In genomic region chr1:87030652-87031051, GRCm38 (mm10) we compare ENCODE assay signal across 28 mouse cellular contexts. TPM values are rescaled to one million over a fixed set of nuclear protein-coding genes. Genes with fewer than 3 reads are reported as not detected.
DNase-seq lines count a peak whose midpoint lies in the region; ATAC-seq lines count a peak whose summit lies in the region.
"Had no signal": no experiment of that assay in that cellular context is flagged by ENCODE, and none has a peak within 500 bp of the region (broad histone marks: within the 10 kb centered on the region; RNA-seq: fewer than 3 reads in every experiment).

No protein-coding gene starts in this region.

- H3K36me3 ChIP-seq in limb, embryonic 12.5 days = no peaks in the 10 kb centered on the region
- H3K36me3 ChIP-seq in limb, embryonic 10.5 days = no peaks in the 10 kb centered on the region
- no peaks in the 10 kb centered on the region for H3K36me3 ChIP-seq in lung, embryonic 15.5 days
- H3K36me3 ChIP-seq: liver, embryonic 15.5 days; midbrain, embryonic 15.5 days had no signal

- DNase-seq in limb, embryonic 10.5 days (ENCODE audit: low spot score) = no peak
- DNase-seq in ZHBTc4 (ENCODE audit: low read depth, low spot score) = peak; percentile 21
- no peak for DNase-seq in gastrocnemius, adult 8-10 months (ENCODE audit: low spot score in 2 of 2)
- DNase-seq in heart, adult 9 months (ENCODE audit: low spot score in 2 of 2) = no peak
- no peak for DNase-seq in spleen, adult 12 weeks (ENCODE audit: low spot score)
- DNase-seq: adrenal gland, postnatal 14 days; cerebellum, postnatal 10 days; embryo, embryonic 11 days; heart, adult 11 months; kidney, adult 8-10 months; layer of hippocampus, postnatal 36 days; left cerebral cortex, postnatal 4 days; right cerebral cortex, adult 18-20 months; spleen, adult 18-20 months; thymus, adult 18-20 months had no signal

- H3K9me3 ChIP-seq in limb, embryonic 12.5 days = no peaks in the 10 kb centered on the region
- no peaks in the 10 kb centered on the region for H3K9me3 ChIP-seq in limb, embryonic 10.5 days (replicated peaks)
- H3K9me3 ChIP-seq in lung, embryonic 15.5 days = no peaks in the 10 kb centered on the region
- H3K9me3 ChIP-seq: G1E; liver, embryonic 15.5 days; midbrain, embryonic 15.5 days had no signal

- no peaks in the 10 kb centered on the region for H3K27me3 ChIP-seq in limb, embryonic 12.5 days
- H3K27me3 ChIP-seq in limb, embryonic 10.5 days (ENCODE audit: low read depth, poor library complexity, severe bottlenecking) = no peaks in the 10 kb centered on the region
- H3K27me3 ChIP-seq in lung, embryonic 15.5 days = no peaks in the 10 kb centered on the region
- H3K27me3 ChIP-seq: liver, embryonic 15.5 days; midbrain, embryonic 15.5 days had no signal

- WGBS in limb, embryonic 12.5 days = 32% methylated on average over 1 of the region's 1 CpGs
- 75% methylated on average over 1 of the region's 1 CpGs for WGBS in limb, embryonic 10.5 days
- 33% methylated on average over 1 of the region's 1 CpGs for WGBS in lung, embryonic 15.5 days

- H3K27ac ChIP-seq in limb, embryonic 12.5 days = peak overlapping the region; percentile 74
- H3K27ac ChIP-seq in limb, embryonic 10.5 days = no peak overlapping the region
- H3K27ac ChIP-seq in lung, embryonic 15.5 days = peak overlapping the region; percentile 84
- H3K27ac ChIP-seq: liver, embryonic 15.5 days; midbrain, embryonic 15.5 days had no signal

- H3K9ac ChIP-seq in limb, embryonic 12.5 days (replicated peaks) = no peak overlapping the region
- H3K9ac ChIP-seq in lung, embryonic 15.5 days = no peak overlapping the region
- H3K9ac ChIP-seq: liver, embryonic 15.5 days; midbrain, embryonic 15.5 days had no signal

- no peak overlapping the region for H3K4me3 ChIP-seq in limb, embryonic 12.5 days (replicated peaks)
- no peak overlapping the region for H3K4me3 ChIP-seq in limb, embryonic 10.5 days
- H3K4me3 ChIP-seq in lung, embryonic 15.5 days = no peak overlapping the region
- H3K4me3 ChIP-seq: liver, embryonic 15.5 days; midbrain, embryonic 15.5 days had no signal

- peak; percentile 66 for ATAC-seq in limb, embryonic 12.5 days (ENCODE audit: insufficient number of reproducible peaks, insufficient read depth, low FRiP score, low TSS enrichment, low read depth)
- peak; percentile 72 for ATAC-seq in lung, embryonic 15.5 days (ENCODE audit: borderline replicate concordance, extremely low read depth, low FRiP score, low TSS enrichment)
- ATAC-seq: activated CD4-positive, CD25-positive, alpha-beta regulatory T cell, adult 4 months; forebrain, embryonic 16.5 days; midbrain, embryonic 15.5 days had no signal

- H3K4me1 ChIP-seq in limb, embryonic 12.5 days (replicated peaks) = peaks cover 18% of the 10 kb centered on the region
- H3K4me1 ChIP-seq in limb, embryonic 10.5 days = peaks cover 23% of the 10 kb centered on the region
- H3K4me1 ChIP-seq in lung, embryonic 15.5 days = peaks cover 38% of the 10 kb centered on the region

- no peak overlapping the region for H3K4me2 ChIP-seq in limb, embryonic 12.5 days
- no peak overlapping the region for H3K4me2 ChIP-seq in lung, embryonic 15.5 days
- H3K4me2 ChIP-seq: liver, embryonic 15.5 days; midbrain, embryonic 15.5 days had no signal

RNA-seq across cellular contexts. Expression of gene Alppl2, which starts 59.1 kb away (rescaled TPM):
- not detected in 2 replicates for polyA plus RNA-seq in limb, embryonic 12.5 days (2016; fragmentation: Nextera tagmentation; extraction: Ambion mirVana)
- not detected in 2 replicates for polyA plus RNA-seq in limb, embryonic 10.5 days (2016; fragmentation: Nextera tagmentation; extraction: Ambion mirVana)
- polyA plus RNA-seq in lung, embryonic 15.5 days (2015; fragmentation: Nextera tagmentation; extraction: Ambion mirVana) = not detected in 2 replicates
- total RNA-seq in gastrocnemius, adult 8-10 months (2022) = not detected
- total RNA-seq: adrenal gland, postnatal 14 days; G1E; gastrocnemius, adult 18-20 months; hematopoietic stem cell, adult 5-6 weeks; layer of hippocampus, postnatal 36 days; left cerebral cortex, postnatal 4 days; megakaryocyte, adult 5-6 weeks had no signal
- polyA plus RNA-seq: activated CD4-positive, CD25-positive, alpha-beta regulatory T cell, adult 4 months; forebrain, embryonic 16.5 days; G1E; heart, embryonic 14.5 days; liver, embryonic 15.5 days; midbrain, embryonic 15.5 days; stomach, embryonic 14.5 days; urinary bladder, adult 2 months had no signal
